Mouse (Mus musculus) right cerebral cortex, postnatal 14 days (tissue): ENCODE data around the gene Nell2.

Experiments used
- DNase-seq: peaks from one replicate; pipeline ENCODE4 v3.0.0; 2022

Nell2 gene

GRCm38 (mm10) chr15:95216640-95217365, 311.6 kb downstream of the Nell2 start:
- DNase-seq, result no peak

GRCm38 (mm10) chr15:95210551-95210950, 317.8 kb downstream of the Nell2 start:
- DNase-seq, result no peak

GRCm38 (mm10) chr15:95209186-95209585, 319.2 kb downstream of the Nell2 start:
- no peak for DNase-seq

- peak; percentile 65 for DNase-seq
Observed at GRCm38 (mm10) chr15:95193661-95194280, 334.6 kb downstream of the Nell2 start.

- DNase-seq, result no peak
Observed at GRCm38 (mm10) chr15:95192951-95193350, 335.4 kb downstream of the Nell2 start.

GRCm38 (mm10) chr15:95186226-95186625, 342.1 kb downstream of the Nell2 start:
- peak; percentile 39 for DNase-seq

GRCm38 (mm10) chr15:95185419-95185818, 342.9 kb downstream of the Nell2 start:
- DNase-seq, result no peak

- DNase-seq, result no peak
Observed at GRCm38 (mm10) chr15:95183450-95183849, 344.9 kb downstream of the Nell2 start.

GRCm38 (mm10) chr15:95156828-95157227, 371.5 kb downstream of the Nell2 start:
- no peak for DNase-seq

- DNase-seq, result no peak
Observed at GRCm38 (mm10) chr15:95145118-95145517, 383.2 kb downstream of the Nell2 start.

- DNase-seq, result no peak
Observed at GRCm38 (mm10) chr15:95144131-95144530, 384.2 kb downstream of the Nell2 start.

- DNase-seq, result no peak
Observed at GRCm38 (mm10) chr15:95138709-95139409, 389.5 kb downstream of the Nell2 start.

GRCm38 (mm10) chr15:95137018-95137810, 391.1 kb downstream of the Nell2 start:
- no peak for DNase-seq

- DNase-seq, result no peak
Observed at GRCm38 (mm10) chr15:95135926-95136609, 392.3 kb downstream of the Nell2 start.

- DNase-seq, result no peak
Observed at GRCm38 (mm10) chr15:95131401-95131800, 397.0 kb downstream of the Nell2 start.

GRCm38 (mm10) chr15:95108626-95109025, 419.7 kb downstream of the Nell2 start:
- DNase-seq, result no peak

GRCm38 (mm10) chr15:95107246-95107809, 421.0 kb downstream of the Nell2 start:
- no peak for DNase-seq

GRCm38 (mm10) chr15:95101522-95101921, 426.8 kb downstream of the Nell2 start:
- no peak for DNase-seq

GRCm38 (mm10) chr15:95100133-95100532, 428.2 kb downstream of the Nell2 start:
- DNase-seq, result no peak

- DNase-seq, result no peak
Observed at GRCm38 (mm10) chr15:95085962-95086361, 442.4 kb downstream of the Nell2 start.

- DNase-seq, result no peak
Observed at GRCm38 (mm10) chr15:95081654-95082053, 446.7 kb downstream of the Nell2 start.

- DNase-seq, result peak; percentile 44
Observed at GRCm38 (mm10) chr15:95075356-95075755, 453.0 kb downstream of the Nell2 start.
